In genomic region chr10:128396017-128396673, GRCm38 (mm10) we compare ENCODE assay signal across 23 mouse cellular contexts. TPM values are rescaled to one million over a fixed set of nuclear protein-coding genes. Genes with fewer than 3 reads are reported as not detected.
DNase-seq lines count a peak whose midpoint lies in the region; ATAC-seq and TF ChIP-seq lines count a peak whose summit lies in the region.
"Had no signal": no experiment of that assay in that cellular context is flagged by ENCODE, and none has a peak within 500 bp of the region (broad histone marks: within the 10 kb centered on the region; RNA-seq: fewer than 3 reads in every experiment).

No protein-coding gene starts in this region.

- H3K4me3 ChIP-seq in embryonic facial prominence, embryonic 13.5 days = no peak overlapping the region
- H3K4me3 ChIP-seq in embryonic facial prominence, embryonic 10.5 days = no peak overlapping the region
- no peak overlapping the region for H3K4me3 ChIP-seq in midbrain, embryonic 11.5 days (ENCODE audit: low read depth, low read length)
- no peak overlapping the region for H3K4me3 ChIP-seq in midbrain, postnatal 0 days (ENCODE audit: low read depth, low read length)
- no peak overlapping the region for H3K4me3 ChIP-seq in intestine, postnatal 0 days (ENCODE audit: low read depth, low read length)
- no peak overlapping the region for H3K4me3 ChIP-seq in liver, embryonic 16.5 days (ENCODE audit: low read depth, low read length)
- H3K4me3 ChIP-seq: gastrocnemius, adult 2 months; heart, embryonic 10.5 days; limb, embryonic 13.5 days; lung, embryonic 15.5 days; neural tube, embryonic 12.5 days had no signal

- H3K9me3 ChIP-seq in embryonic facial prominence, embryonic 13.5 days = no peaks in the 10 kb centered on the region
- no peaks in the 10 kb centered on the region for H3K9me3 ChIP-seq in embryonic facial prominence, embryonic 10.5 days
- H3K9me3 ChIP-seq in midbrain, embryonic 11.5 days (ENCODE audit: control insufficient read depth, low read length) = no peaks in the 10 kb centered on the region
- no peaks in the 10 kb centered on the region for H3K9me3 ChIP-seq in midbrain, postnatal 0 days (ENCODE audit: low read length)
- no peaks in the 10 kb centered on the region for H3K9me3 ChIP-seq in intestine, postnatal 0 days (ENCODE audit: control insufficient read depth)
- H3K9me3 ChIP-seq in liver, embryonic 16.5 days (replicated peaks; ENCODE audit: control insufficient read depth, low read length) = no peaks in the 10 kb centered on the region
- H3K9me3 ChIP-seq: heart, embryonic 10.5 days; limb, embryonic 13.5 days; lung, embryonic 15.5 days; neural tube, embryonic 12.5 days had no signal

- H3K9ac ChIP-seq in embryonic facial prominence, embryonic 13.5 days = no peak overlapping the region
- no peak overlapping the region for H3K9ac ChIP-seq in midbrain, embryonic 11.5 days (ENCODE audit: low read length)
- no peak overlapping the region for H3K9ac ChIP-seq in midbrain, postnatal 0 days (replicated peaks; ENCODE audit: low read length, poor library complexity, severe bottlenecking)
- H3K9ac ChIP-seq in intestine, postnatal 0 days (ENCODE audit: low read depth, low read length) = no peak overlapping the region
- H3K9ac ChIP-seq in liver, embryonic 16.5 days (ENCODE audit: low read depth, low read length) = no peak overlapping the region
- H3K9ac ChIP-seq: limb, embryonic 13.5 days; lung, embryonic 15.5 days; neural tube, embryonic 12.5 days had no signal

- H3K36me3 ChIP-seq in embryonic facial prominence, embryonic 13.5 days = peaks cover 64% of the 10 kb centered on the region
- H3K36me3 ChIP-seq in embryonic facial prominence, embryonic 10.5 days (replicated peaks) = peaks cover 76% of the 10 kb centered on the region
- H3K36me3 ChIP-seq in midbrain, embryonic 11.5 days (ENCODE audit: control insufficient read depth, insufficient read depth, low read length) = peaks cover 6% of the 10 kb centered on the region; the same call in 1 of the 2 replicates
- peaks cover 35% of the 10 kb centered on the region for H3K36me3 ChIP-seq in midbrain, postnatal 0 days (ENCODE audit: insufficient read depth, low read length)
- H3K36me3 ChIP-seq in intestine, postnatal 0 days (ENCODE audit: control insufficient read depth, insufficient read depth) = peaks cover 44% of the 10 kb centered on the region
- no peaks in the 10 kb centered on the region for H3K36me3 ChIP-seq in liver, embryonic 16.5 days (ENCODE audit: control insufficient read depth, insufficient read depth)

- no peak overlapping the region for H3K4me2 ChIP-seq in embryonic facial prominence, embryonic 13.5 days
- H3K4me2 ChIP-seq in midbrain, embryonic 11.5 days = no peak overlapping the region
- no peak overlapping the region for H3K4me2 ChIP-seq in midbrain, postnatal 0 days (ENCODE audit: low read depth, low read length, poor library complexity, severe bottlenecking)
- H3K4me2 ChIP-seq in intestine, postnatal 0 days (replicated peaks; ENCODE audit: low read depth) = no peak overlapping the region
- no peak overlapping the region for H3K4me2 ChIP-seq in liver, embryonic 16.5 days (ENCODE audit: low read depth, low read length)
- H3K4me2 ChIP-seq: limb, embryonic 13.5 days; lung, embryonic 15.5 days; neural tube, embryonic 12.5 days had no signal

- H3K27ac ChIP-seq in embryonic facial prominence, embryonic 13.5 days = 0 out of 2 replicates have a peak overlapping the region, but pooled peaks have one; percentile 7
- H3K27ac ChIP-seq in embryonic facial prominence, embryonic 10.5 days (replicated peaks) = no peak overlapping the region; the same call in 1 of the 2 replicates
- no peak overlapping the region for H3K27ac ChIP-seq in midbrain, embryonic 11.5 days (ENCODE audit: low read depth, low read length)
- no peak overlapping the region for H3K27ac ChIP-seq in midbrain, postnatal 0 days (ENCODE audit: low read depth, low read length)
- peak overlapping the region; percentile 46; the same call in 1 of the 2 replicates for H3K27ac ChIP-seq in intestine, postnatal 0 days (ENCODE audit: low read depth, low read length)
- 0 out of 2 replicates have a peak overlapping the region, but pooled peaks have one; percentile 7 for H3K27ac ChIP-seq in liver, embryonic 16.5 days (ENCODE audit: low read length)
- H3K27ac ChIP-seq: gastrocnemius, adult 2 months; heart, embryonic 10.5 days; limb, embryonic 13.5 days; lung, embryonic 15.5 days; neural tube, embryonic 12.5 days had no signal

- peaks cover 21% of the 10 kb centered on the region; the same call in 1 of the 2 replicates for H3K4me1 ChIP-seq in embryonic facial prominence, embryonic 13.5 days
- peaks cover 38% of the 10 kb centered on the region for H3K4me1 ChIP-seq in embryonic facial prominence, embryonic 10.5 days
- H3K4me1 ChIP-seq in midbrain, embryonic 11.5 days (ENCODE audit: control insufficient read depth, insufficient read depth, low read length) = peaks cover 2% of the 10 kb centered on the region; the same call in 1 of the 2 replicates
- no peaks in the 10 kb centered on the region for H3K4me1 ChIP-seq in midbrain, postnatal 0 days (ENCODE audit: insufficient read depth, low read length)
- 0 out of 2 replicates have a peak, but pooled peaks cover 3% of the 10 kb centered on the region for H3K4me1 ChIP-seq in intestine, postnatal 0 days (replicated peaks; ENCODE audit: control insufficient read depth, insufficient read depth, low read length)
- peaks cover 13% of the 10 kb centered on the region for H3K4me1 ChIP-seq in liver, embryonic 16.5 days (ENCODE audit: control insufficient read depth, low read depth, low read length)
- H3K4me1 ChIP-seq: lung, embryonic 15.5 days; neural tube, embryonic 12.5 days had no signal

- no peak for TF ChIP-seq CTCF in midbrain, postnatal 0 days (IDR thresholded peaks at IDR 0.05)
- no peak for TF ChIP-seq CTCF in intestine, postnatal 0 days (IDR thresholded peaks at IDR 0.05; ENCODE audit: low read depth)

- no peak for DNase-seq in embryonic facial prominence, embryonic 10.5 days (ENCODE audit: low spot score)
- peak; percentile 75 for DNase-seq in midbrain, embryonic 11.5 days (ENCODE audit: low spot score, missing footprints)
- no peak for DNase-seq in midbrain, postnatal 0 days (ENCODE audit: low spot score)
- no peak for DNase-seq in layer of hippocampus, postnatal 14 days (ENCODE audit: low spot score in 2 of 2)
- no peak for DNase-seq in gastrocnemius, postnatal 36 days
- DNase-seq: adrenal gland, adult 8-10 months; cerebellum, adult 18-20 months; gastrocnemius, adult 2 months; retina, postnatal 1 day; right cerebral cortex, postnatal 25 days; spleen, adult 18-20 months; thymus, postnatal 25 days had no signal

- no peaks in the 10 kb centered on the region for H3K27me3 ChIP-seq in embryonic facial prominence, embryonic 13.5 days
- no peaks in the 10 kb centered on the region for H3K27me3 ChIP-seq in embryonic facial prominence, embryonic 10.5 days (replicated peaks; ENCODE audit: low read depth, poor library complexity, severe bottlenecking)
- no peaks in the 10 kb centered on the region for H3K27me3 ChIP-seq in midbrain, embryonic 11.5 days (ENCODE audit: control insufficient read depth, insufficient read depth, low read length)
- H3K27me3 ChIP-seq in midbrain, postnatal 0 days (ENCODE audit: insufficient read depth, low read length) = no peaks in the 10 kb centered on the region
- H3K27me3 ChIP-seq in intestine, postnatal 0 days (replicated peaks; ENCODE audit: control insufficient read depth, insufficient read depth, low read length) = no peaks in the 10 kb centered on the region
- H3K27me3 ChIP-seq in liver, embryonic 16.5 days (ENCODE audit: control insufficient read depth, insufficient read depth, low read depth, low read length) = no peaks in the 10 kb centered on the region
- H3K27me3 ChIP-seq: limb, embryonic 13.5 days; lung, embryonic 15.5 days; neural tube, embryonic 12.5 days had no signal

- WGBS in embryonic facial prominence, embryonic 13.5 days = 67% methylated on average over 11 of the region's 11 CpGs
- WGBS in embryonic facial prominence, embryonic 10.5 days = 71% methylated on average over 11 of the region's 11 CpGs
- WGBS in midbrain, embryonic 11.5 days = 70% methylated on average over 11 of the region's 11 CpGs
- 67% methylated on average over 11 of the region's 11 CpGs for WGBS in midbrain, postnatal 0 days
- WGBS in intestine, postnatal 0 days = 44% methylated on average over 11 of the region's 11 CpGs
- 46% methylated on average over 11 of the region's 11 CpGs for WGBS in liver, embryonic 16.5 days (ENCODE audit: insufficient replicate concordance)

- intact Hi-C loops in gastrocnemius, postnatal 36 days (cut with DNase I) = no loop called here

- no peak for ATAC-seq in embryonic facial prominence, embryonic 13.5 days (ENCODE audit: insufficient number of reproducible peaks, insufficient read depth, low FRiP score, low TSS enrichment, low read depth)
- no peak for ATAC-seq in midbrain, embryonic 11.5 days (ENCODE audit: low FRiP score)
- ATAC-seq in midbrain, postnatal 0 days (ENCODE audit: low FRiP score) = no peak
- no peak for ATAC-seq in intestine, postnatal 0 days
- ATAC-seq in liver, embryonic 16.5 days (ENCODE audit: low read depth) = peak; percentile 32
- ATAC-seq: activated CD4-positive, CD25-positive, alpha-beta regulatory T cell, adult 4 months; forebrain, embryonic 14.5 days had no signal

RNA-seq across cellular contexts. Expression of gene Slc39a5, which starts 4.9 kb away (rescaled TPM):
- polyA plus RNA-seq in embryonic facial prominence, embryonic 13.5 days (2015; fragmentation: Nextera tagmentation; extraction: Ambion mirVana) = 0.20 and 0.92 TPM in 2 replicates
- polyA plus RNA-seq in embryonic facial prominence, embryonic 10.5 days (2016; fragmentation: Nextera tagmentation; extraction: Ambion mirVana) = 0.13 and 0.36 TPM in 2 replicates
- not detected in 2 replicates for polyA plus RNA-seq in midbrain, embryonic 11.5 days (2014; fragmentation: Nextera tagmentation; extraction: Ambion mirVana)
- total RNA-seq in midbrain, postnatal 0 days (2014; rRNA removed) = 0.16 and 0.61 TPM in 2 replicates
- 0.16 and 0.27 TPM in 2 replicates for polyA plus RNA-seq in midbrain, postnatal 0 days (2015; fragmentation: Nextera tagmentation; extraction: Ambion mirVana)
- polyA plus RNA-seq in intestine, postnatal 0 days (2015; fragmentation: Nextera tagmentation; extraction: Ambion mirVana) = 109 and 114 TPM in 2 replicates
- polyA plus RNA-seq in liver, embryonic 16.5 days (2015; fragmentation: Nextera tagmentation; extraction: Ambion mirVana) = 76.8 and 88.2 TPM in 2 replicates
- total RNA-seq in layer of hippocampus, postnatal 14 days (2021) = under 1 TPM in 1 of 2 experiments, not detected in 1; 0.60 TPM
- total RNA-seq in gastrocnemius, postnatal 36 days (2021) = not detected
- total RNA-seq: gastrocnemius, adult 2 months; hematopoietic stem cell, adult 5-6 weeks; left cerebral cortex, adult 18-20 months had no signal
- polyA plus RNA-seq: activated CD4-positive, CD25-positive, alpha-beta regulatory T cell, adult 4 months; forebrain, embryonic 14.5 days; neural tube, embryonic 12.5 days had no signal

RNA-seq across cellular contexts. Expression of gene Nabp2, which starts 15.1 kb away (rescaled TPM):
- polyA plus RNA-seq in embryonic facial prominence, embryonic 13.5 days (2015; fragmentation: Nextera tagmentation; extraction: Ambion mirVana) = 72.3 and 73.0 TPM in 2 replicates
- polyA plus RNA-seq in embryonic facial prominence, embryonic 10.5 days (2016; fragmentation: Nextera tagmentation; extraction: Ambion mirVana) = 119 and 129 TPM in 2 replicates
- polyA plus RNA-seq in midbrain, embryonic 11.5 days (2014; fragmentation: Nextera tagmentation; extraction: Ambion mirVana) = 131 and 154 TPM in 2 replicates
- 63.1 and 82.0 TPM in 2 replicates for total RNA-seq in midbrain, postnatal 0 days (2014; rRNA removed)
- 145 and 157 TPM in 2 replicates for polyA plus RNA-seq in midbrain, postnatal 0 days (2015; fragmentation: Nextera tagmentation; extraction: Ambion mirVana)
- 79.2 and 82.5 TPM in 2 replicates for polyA plus RNA-seq in intestine, postnatal 0 days (2015; fragmentation: Nextera tagmentation; extraction: Ambion mirVana)
- polyA plus RNA-seq in liver, embryonic 16.5 days (2015; fragmentation: Nextera tagmentation; extraction: Ambion mirVana) = 31.6 and 31.7 TPM in 2 replicates
- total RNA-seq in layer of hippocampus, postnatal 14 days (2021) = 10 to 100 TPM; 94.5 TPM
- total RNA-seq in gastrocnemius, postnatal 36 days (2021) = 10 to 100 TPM; 48.1 to 50.4 TPM

RNA-seq across cellular contexts. Expression of gene Rnf41, which starts 15.3 kb away (rescaled TPM):
- polyA plus RNA-seq in embryonic facial prominence, embryonic 13.5 days (2015; fragmentation: Nextera tagmentation; extraction: Ambion mirVana) = 45.4 and 46.7 TPM in 2 replicates
- polyA plus RNA-seq in embryonic facial prominence, embryonic 10.5 days (2016; fragmentation: Nextera tagmentation; extraction: Ambion mirVana) = 42.1 and 44.6 TPM in 2 replicates
- 43.1 and 43.8 TPM in 2 replicates for polyA plus RNA-seq in midbrain, embryonic 11.5 days (2014; fragmentation: Nextera tagmentation; extraction: Ambion mirVana)
- total RNA-seq in midbrain, postnatal 0 days (2014; rRNA removed) = 94.3 and 103 TPM in 2 replicates
- 91.6 and 93.8 TPM in 2 replicates for polyA plus RNA-seq in midbrain, postnatal 0 days (2015; fragmentation: Nextera tagmentation; extraction: Ambion mirVana)
- polyA plus RNA-seq in intestine, postnatal 0 days (2015; fragmentation: Nextera tagmentation; extraction: Ambion mirVana) = 29.1 and 33.1 TPM in 2 replicates
- polyA plus RNA-seq in liver, embryonic 16.5 days (2015; fragmentation: Nextera tagmentation; extraction: Ambion mirVana) = 8.3 and 8.5 TPM in 2 replicates
- total RNA-seq in layer of hippocampus, postnatal 14 days (2021) = 10 to 100 TPM; 67.2 to 72.0 TPM
- 10 to 100 TPM; 10.4 to 10.5 TPM for total RNA-seq in gastrocnemius, postnatal 36 days (2021)

RNA-seq across cellular contexts. Expression of gene Ankrd52, which starts 19.2 kb away (rescaled TPM):
- polyA plus RNA-seq in embryonic facial prominence, embryonic 13.5 days (2015; fragmentation: Nextera tagmentation; extraction: Ambion mirVana) = 15.0 and 16.0 TPM in 2 replicates
- polyA plus RNA-seq in embryonic facial prominence, embryonic 10.5 days (2016; fragmentation: Nextera tagmentation; extraction: Ambion mirVana) = 12.1 and 12.4 TPM in 2 replicates
- 7.5 and 8.6 TPM in 2 replicates for polyA plus RNA-seq in midbrain, embryonic 11.5 days (2014; fragmentation: Nextera tagmentation; extraction: Ambion mirVana)
- total RNA-seq in midbrain, postnatal 0 days (2014; rRNA removed) = 43.6 and 49.1 TPM in 2 replicates
- 7.8 and 9.9 TPM in 2 replicates for polyA plus RNA-seq in midbrain, postnatal 0 days (2015; fragmentation: Nextera tagmentation; extraction: Ambion mirVana)
- 4.0 and 4.9 TPM in 2 replicates for polyA plus RNA-seq in intestine, postnatal 0 days (2015; fragmentation: Nextera tagmentation; extraction: Ambion mirVana)
- polyA plus RNA-seq in liver, embryonic 16.5 days (2015; fragmentation: Nextera tagmentation; extraction: Ambion mirVana) = 4.0 and 4.3 TPM in 2 replicates
- 10 to 100 TPM; 83.6 to 86.7 TPM for total RNA-seq in layer of hippocampus, postnatal 14 days (2021)
- total RNA-seq in gastrocnemius, postnatal 36 days (2021) = 10 to 100 TPM; 50.5 to 55.7 TPM

RNA-seq across cellular contexts. Expression of gene Coq10a, which starts 27.3 kb away (rescaled TPM):
- polyA plus RNA-seq in embryonic facial prominence, embryonic 13.5 days (2015; fragmentation: Nextera tagmentation; extraction: Ambion mirVana) = 13.1 and 16.2 TPM in 2 replicates
- polyA plus RNA-seq in embryonic facial prominence, embryonic 10.5 days (2016; fragmentation: Nextera tagmentation; extraction: Ambion mirVana) = 9.5 and 11.1 TPM in 2 replicates
- 23.1 and 23.4 TPM in 2 replicates for polyA plus RNA-seq in midbrain, embryonic 11.5 days (2014; fragmentation: Nextera tagmentation; extraction: Ambion mirVana)
- 42.8 and 53.2 TPM in 2 replicates for total RNA-seq in midbrain, postnatal 0 days (2014; rRNA removed)
- 51.7 and 56.4 TPM in 2 replicates for polyA plus RNA-seq in midbrain, postnatal 0 days (2015; fragmentation: Nextera tagmentation; extraction: Ambion mirVana)
- 21.1 and 22.3 TPM in 2 replicates for polyA plus RNA-seq in intestine, postnatal 0 days (2015; fragmentation: Nextera tagmentation; extraction: Ambion mirVana)
- polyA plus RNA-seq in liver, embryonic 16.5 days (2015; fragmentation: Nextera tagmentation; extraction: Ambion mirVana) = 0.65 and 0.96 TPM in 2 replicates
- 10 to 100 TPM; 60.0 to 62.1 TPM for total RNA-seq in layer of hippocampus, postnatal 14 days (2021)
- total RNA-seq in gastrocnemius, postnatal 36 days (2021) = 100 to 1,000 TPM; 433 to 434 TPM

Comparison
In these comparisons a context has a peak if more than half of its experiments do, and no peak if none do; other contexts are left out.
1. H3K27ac ChIP-seq: peak in embryonic facial prominence, embryonic 13.5 days (single experiment), intestine, postnatal 0 days (single experiment) and liver, embryonic 16.5 days (single experiment); none in embryonic facial prominence, embryonic 10.5 days (single experiment), midbrain, embryonic 11.5 days (single experiment) and midbrain, postnatal 0 days (single experiment).
2. RNA of gene Slc39a5, which starts 4.9 kb away (polyA plus RNA-seq): 109 to 114 TPM in intestine, postnatal 0 days and 76.8 to 88.2 TPM in liver, embryonic 16.5 days; 0.13 to 0.36 TPM in embryonic facial prominence, embryonic 10.5 days, 0.16 to 0.27 TPM in midbrain, postnatal 0 days, 0.20 to 0.92 TPM in embryonic facial prominence, embryonic 13.5 days and not detected in midbrain, embryonic 11.5 days; every median in the first group is over 10 times any median in the second.